In genomic region chr17:25077771-25078372, GRCm38 (mm10) we compare ENCODE assay signal across 8 mouse cellular contexts. TPM values are rescaled to one million over a fixed set of nuclear protein-coding genes. Genes with fewer than 3 reads are reported as not detected.
DNase-seq lines count a peak whose midpoint lies in the region; ATAC-seq and TF ChIP-seq lines count a peak whose summit lies in the region.

No protein-coding gene starts in this region.

- H3K9ac ChIP-seq in midbrain, embryonic 11.5 days (ENCODE audit: low read length), result no peak overlapping the region
- no peak overlapping the region for H3K9ac ChIP-seq in intestine, postnatal 0 days (ENCODE audit: low read depth, low read length)
- H3K9ac ChIP-seq in midbrain, embryonic 14.5 days (replicated peaks; ENCODE audit: low read length), result no peak overlapping the region

- no peak for DNase-seq in midbrain, embryonic 10.5 days (ENCODE audit: low spot score)
- no peak for DNase-seq in midbrain, embryonic 11.5 days (ENCODE audit: low spot score, missing footprints)
- DNase-seq in cerebellum, adult 2 months, result peak; percentile 68 to 73
- no peak for DNase-seq in limb, embryonic 10.5 days (ENCODE audit: low spot score)
- DNase-seq in midbrain, embryonic 14.5 days, result peak; percentile 69
- no peak for DNase-seq in thymus, postnatal 14 days

- no peaks in the 10 kb centered on the region for H3K27me3 ChIP-seq in midbrain, embryonic 10.5 days (ENCODE audit: low read depth, poor library complexity, severe bottlenecking)
- no peaks in the 10 kb centered on the region for H3K27me3 ChIP-seq in midbrain, embryonic 11.5 days (ENCODE audit: control insufficient read depth, insufficient read depth, low read length)
- H3K27me3 ChIP-seq in cerebellum, adult 2 months (ENCODE audit: control insufficient read depth, insufficient read depth, low read length), result no peaks in the 10 kb centered on the region
- no peaks in the 10 kb centered on the region for H3K27me3 ChIP-seq in intestine, postnatal 0 days (replicated peaks; ENCODE audit: control insufficient read depth, insufficient read depth, low read length)
- H3K27me3 ChIP-seq in limb, embryonic 10.5 days (ENCODE audit: low read depth, poor library complexity, severe bottlenecking), result no peaks in the 10 kb centered on the region
- no peaks in the 10 kb centered on the region for H3K27me3 ChIP-seq in midbrain, embryonic 14.5 days (ENCODE audit: control insufficient read depth, insufficient read depth, low read length)

- ATAC-seq in midbrain, embryonic 11.5 days (ENCODE audit: low FRiP score), result no peak
- ATAC-seq in granulocyte monocyte progenitor cell, adult 5-6 weeks (replicated peaks; ENCODE audit: poor library complexity, severe bottlenecking), result peak; percentile 35; the same call in 1 of the 2 replicates
- ATAC-seq in intestine, postnatal 0 days, result no peak
- peak; percentile 64; the same call in 1 of the 2 replicates for ATAC-seq in midbrain, embryonic 14.5 days (ENCODE audit: low FRiP score, low TSS enrichment)

- TF ChIP-seq CTCF in cerebellum, adult 2 months (IDR thresholded peaks at IDR 0.05; ENCODE audit: borderline replicate concordance, insufficient read depth, low read depth, low read length), result no peak
- TF ChIP-seq CTCF in intestine, postnatal 0 days (IDR thresholded peaks at IDR 0.05; ENCODE audit: low read depth), result no peak

- no peak overlapping the region for H3K27ac ChIP-seq in midbrain, embryonic 10.5 days (replicated peaks)
- H3K27ac ChIP-seq in midbrain, embryonic 11.5 days (ENCODE audit: low read depth, low read length), result no peak overlapping the region
- H3K27ac ChIP-seq in cerebellum, adult 2 months (ENCODE audit: insufficient read depth, low read length), result peak overlapping the region; percentile 23
- H3K27ac ChIP-seq in intestine, postnatal 0 days (ENCODE audit: low read depth, low read length), result no peak overlapping the region
- no peak overlapping the region for H3K27ac ChIP-seq in limb, embryonic 10.5 days
- peak overlapping the region; percentile 52 for H3K27ac ChIP-seq in midbrain, embryonic 14.5 days (replicated peaks; ENCODE audit: low read depth, low read length)

- no peaks in the 10 kb centered on the region for H3K4me1 ChIP-seq in midbrain, embryonic 10.5 days
- H3K4me1 ChIP-seq in midbrain, embryonic 11.5 days (ENCODE audit: control insufficient read depth, insufficient read depth, low read length), result no peaks in the 10 kb centered on the region
- peaks cover 20% of the 10 kb centered on the region for H3K4me1 ChIP-seq in cerebellum, adult 2 months (ENCODE audit: control insufficient read depth, insufficient read depth, low read length)
- no peaks in the 10 kb centered on the region for H3K4me1 ChIP-seq in intestine, postnatal 0 days (replicated peaks; ENCODE audit: control insufficient read depth, insufficient read depth, low read length)
- H3K4me1 ChIP-seq in limb, embryonic 10.5 days, result peaks cover 39% of the 10 kb centered on the region
- no peaks in the 10 kb centered on the region for H3K4me1 ChIP-seq in midbrain, embryonic 14.5 days (ENCODE audit: control insufficient read depth, insufficient read depth, low read length)

- no peak overlapping the region for H3K4me2 ChIP-seq in midbrain, embryonic 11.5 days
- H3K4me2 ChIP-seq in intestine, postnatal 0 days (replicated peaks; ENCODE audit: low read depth), result peak overlapping the region; percentile 46
- H3K4me2 ChIP-seq in midbrain, embryonic 14.5 days (ENCODE audit: low read length), result peak overlapping the region; percentile 19; the same call in 1 of the 2 replicates

- peaks cover 18% of the 10 kb centered on the region for H3K36me3 ChIP-seq in midbrain, embryonic 10.5 days
- H3K36me3 ChIP-seq in midbrain, embryonic 11.5 days (ENCODE audit: control insufficient read depth, insufficient read depth, low read length), result no peaks in the 10 kb centered on the region
- peaks cover 6% of the 10 kb centered on the region; the same call in 1 of the 2 replicates for H3K36me3 ChIP-seq in intestine, postnatal 0 days (ENCODE audit: control insufficient read depth, insufficient read depth)
- H3K36me3 ChIP-seq in limb, embryonic 10.5 days, result peaks cover 18% of the 10 kb centered on the region
- H3K36me3 ChIP-seq in midbrain, embryonic 14.5 days (ENCODE audit: control insufficient read depth, insufficient read depth, low read length), result 0 out of 2 replicates have a peak, but pooled peaks cover 7% of the 10 kb centered on the region

- peak overlapping the region; percentile 14; the same call in 1 of the 2 replicates for H3K4me3 ChIP-seq in midbrain, embryonic 10.5 days
- H3K4me3 ChIP-seq in midbrain, embryonic 11.5 days (ENCODE audit: low read depth, low read length), result no peak overlapping the region
- peak overlapping the region; percentile 4 for H3K4me3 ChIP-seq in cerebellum, adult 2 months (replicated peaks; ENCODE audit: insufficient read depth, low read depth, low read length)
- peak overlapping the region; percentile 38 for H3K4me3 ChIP-seq in intestine, postnatal 0 days (ENCODE audit: low read depth, low read length)
- peak overlapping the region; percentile 13; the same call in 1 of the 2 replicates for H3K4me3 ChIP-seq in limb, embryonic 10.5 days
- H3K4me3 ChIP-seq in midbrain, embryonic 14.5 days (replicated peaks; ENCODE audit: low read depth, low read length), result no peak overlapping the region

- no peaks in the 10 kb centered on the region for H3K9me3 ChIP-seq in midbrain, embryonic 10.5 days (replicated peaks)
- no peaks in the 10 kb centered on the region for H3K9me3 ChIP-seq in midbrain, embryonic 11.5 days (ENCODE audit: control insufficient read depth, low read length)
- H3K9me3 ChIP-seq in intestine, postnatal 0 days (ENCODE audit: control insufficient read depth), result no peaks in the 10 kb centered on the region
- no peaks in the 10 kb centered on the region for H3K9me3 ChIP-seq in limb, embryonic 10.5 days (replicated peaks)
- H3K9me3 ChIP-seq in midbrain, embryonic 14.5 days (ENCODE audit: control insufficient read depth, low read length), result no peaks in the 10 kb centered on the region

- 86% methylated on average over 13 of the region's 13 CpGs for WGBS in midbrain, embryonic 10.5 days
- WGBS in midbrain, embryonic 11.5 days, result 90% methylated on average over 13 of the region's 13 CpGs
- 3% methylated on average over 13 of the region's 13 CpGs for WGBS in cerebellum, adult 2 months
- WGBS in intestine, postnatal 0 days, result 63% methylated on average over 13 of the region's 13 CpGs
- WGBS in limb, embryonic 10.5 days, result 89% methylated on average over 13 of the region's 13 CpGs
- whole genome bisulfite sequencing in midbrain, embryonic 14.5 days, result 78% methylated on average over 13 of the region's 13 CpGs

- no peak for TF ChIP-seq POLR2A in cerebellum, adult 2 months (IDR thresholded peaks at IDR 0.05; ENCODE audit: borderline replicate concordance, insufficient read depth, low read length)

RNA-seq across cellular contexts. Expression of gene Tmem204, which starts 5.5 kb away (rescaled TPM):
- 10.7 and 12.7 TPM in 2 replicates for polyA plus RNA-seq in midbrain, embryonic 10.5 days (2016; fragmentation: Nextera tagmentation; extraction: Ambion mirVana)
- polyA plus RNA-seq in midbrain, embryonic 11.5 days (2014; fragmentation: Nextera tagmentation; extraction: Ambion mirVana), result 9.5 and 10.4 TPM in 2 replicates
- polyA plus RNA-seq in cerebellum, adult 2 months (2012; rRNA removed), result 20.4 and 22.8 TPM in 2 replicates
- not detected in 2 replicates for total RNA-seq in granulocyte monocyte progenitor cell, adult 5-6 weeks (2014; fragmentation: Nextera tagmentation)
- total RNA-seq in granulocyte monocyte progenitor cell, adult 5-6 weeks (2017), result not detected in 2 replicates
- polyA plus RNA-seq in intestine, postnatal 0 days (2015; fragmentation: Nextera tagmentation; extraction: Ambion mirVana), result 14.5 and 15.8 TPM in 2 replicates
- 11.3 and 15.3 TPM in 2 replicates for polyA plus RNA-seq in limb, embryonic 10.5 days (2016; fragmentation: Nextera tagmentation; extraction: Ambion mirVana)
- 6.5 and 10.8 TPM in 2 replicates for polyA plus RNA-seq in midbrain, embryonic 14.5 days (2014; fragmentation: Nextera tagmentation; extraction: Ambion mirVana)

RNA-seq across cellular contexts. Expression of gene Telo2, which starts 37.9 kb away (rescaled TPM):
- 51.2 and 51.5 TPM in 2 replicates for polyA plus RNA-seq in midbrain, embryonic 10.5 days (2016; fragmentation: Nextera tagmentation; extraction: Ambion mirVana)
- 22.5 and 23.2 TPM in 2 replicates for polyA plus RNA-seq in midbrain, embryonic 11.5 days (2014; fragmentation: Nextera tagmentation; extraction: Ambion mirVana)
- polyA plus RNA-seq in cerebellum, adult 2 months (2012; rRNA removed), result 39.5 and 43.7 TPM in 2 replicates
- total RNA-seq in granulocyte monocyte progenitor cell, adult 5-6 weeks (2014; fragmentation: Nextera tagmentation), result 49.8 and 55.9 TPM in 2 replicates
- total RNA-seq in granulocyte monocyte progenitor cell, adult 5-6 weeks (2017), result 21.8 and 37.3 TPM in 2 replicates
- polyA plus RNA-seq in intestine, postnatal 0 days (2015; fragmentation: Nextera tagmentation; extraction: Ambion mirVana), result 7.6 and 8.7 TPM in 2 replicates
- 60.6 and 60.7 TPM in 2 replicates for polyA plus RNA-seq in limb, embryonic 10.5 days (2016; fragmentation: Nextera tagmentation; extraction: Ambion mirVana)
- polyA plus RNA-seq in midbrain, embryonic 14.5 days (2014; fragmentation: Nextera tagmentation; extraction: Ambion mirVana), result 34.1 and 34.4 TPM in 2 replicates

RNA-seq across cellular contexts. Expression of gene Ptx4, which starts 42.7 kb away (rescaled TPM):
- polyA plus RNA-seq in midbrain, embryonic 10.5 days (2016; fragmentation: Nextera tagmentation; extraction: Ambion mirVana), result not detected in 2 replicates
- not detected in 2 replicates for polyA plus RNA-seq in midbrain, embryonic 11.5 days (2014; fragmentation: Nextera tagmentation; extraction: Ambion mirVana)
- polyA plus RNA-seq in cerebellum, adult 2 months (2012; rRNA removed), result 0.11 TPM in 1 of 2 replicates, not detected in the other
- not detected in 2 replicates for total RNA-seq in granulocyte monocyte progenitor cell, adult 5-6 weeks (2014; fragmentation: Nextera tagmentation)
- total RNA-seq in granulocyte monocyte progenitor cell, adult 5-6 weeks (2017), result not detected in 2 replicates
- polyA plus RNA-seq in intestine, postnatal 0 days (2015; fragmentation: Nextera tagmentation; extraction: Ambion mirVana), result 0.25 and 0.27 TPM in 2 replicates
- polyA plus RNA-seq in limb, embryonic 10.5 days (2016; fragmentation: Nextera tagmentation; extraction: Ambion mirVana), result 0.18 and 0.23 TPM in 2 replicates
- polyA plus RNA-seq in midbrain, embryonic 14.5 days (2014; fragmentation: Nextera tagmentation; extraction: Ambion mirVana), result not detected in 2 replicates

RNA-seq across cellular contexts. Expression of gene Clcn7, which starts 55.3 kb away (rescaled TPM):
- polyA plus RNA-seq in midbrain, embryonic 10.5 days (2016; fragmentation: Nextera tagmentation; extraction: Ambion mirVana), result 23.1 and 26.4 TPM in 2 replicates
- polyA plus RNA-seq in midbrain, embryonic 11.5 days (2014; fragmentation: Nextera tagmentation; extraction: Ambion mirVana), result 16.7 and 20.4 TPM in 2 replicates
- polyA plus RNA-seq in cerebellum, adult 2 months (2012; rRNA removed), result 50.3 and 52.7 TPM in 2 replicates
- total RNA-seq in granulocyte monocyte progenitor cell, adult 5-6 weeks (2014; fragmentation: Nextera tagmentation), result 12.1 and 18.9 TPM in 2 replicates
- total RNA-seq in granulocyte monocyte progenitor cell, adult 5-6 weeks (2017), result 11.3 and 12.6 TPM in 2 replicates
- 18.5 and 21.7 TPM in 2 replicates for polyA plus RNA-seq in intestine, postnatal 0 days (2015; fragmentation: Nextera tagmentation; extraction: Ambion mirVana)
- 21.3 and 26.5 TPM in 2 replicates for polyA plus RNA-seq in limb, embryonic 10.5 days (2016; fragmentation: Nextera tagmentation; extraction: Ambion mirVana)
- polyA plus RNA-seq in midbrain, embryonic 14.5 days (2014; fragmentation: Nextera tagmentation; extraction: Ambion mirVana), result 26.3 and 29.9 TPM in 2 replicates

Comparison
In these comparisons a context has a peak if more than half of its experiments do, and no peak if none do; other contexts are left out.
1. DNase-seq: peak in cerebellum, adult 2 months (2 of 2) and midbrain, embryonic 14.5 days (single experiment); none in midbrain, embryonic 10.5 days (single experiment), midbrain, embryonic 11.5 days (single experiment), limb, embryonic 10.5 days (single experiment) and thymus, postnatal 14 days (single experiment).
2. H3K27ac ChIP-seq: peak in cerebellum, adult 2 months (single experiment) and midbrain, embryonic 14.5 days (single experiment); none in midbrain, embryonic 10.5 days (single experiment), midbrain, embryonic 11.5 days (single experiment), intestine, postnatal 0 days (single experiment) and limb, embryonic 10.5 days (single experiment).
3. H3K4me3 ChIP-seq: peak in midbrain, embryonic 10.5 days (single experiment), cerebellum, adult 2 months (single experiment), intestine, postnatal 0 days (single experiment) and limb, embryonic 10.5 days (single experiment); none in midbrain, embryonic 11.5 days (single experiment) and midbrain, embryonic 14.5 days (single experiment).
4. ATAC-seq: peak in granulocyte monocyte progenitor cell, adult 5-6 weeks (single experiment) and midbrain, embryonic 14.5 days (single experiment); none in midbrain, embryonic 11.5 days (single experiment) and intestine, postnatal 0 days (single experiment).